Mouse (Mus musculus) cerebellum, postnatal 14 days (tissue): ENCODE data around the gene Olfr76.
"Not testable (repeated sequence)": the region's sequence is repeated elsewhere in the genome, so short reads cannot be mapped to it uniquely, and the experiment has no call there.

Experiments used
- DNase-seq, 2 experiments: peaks; one replicate each; pipeline ENCODE4 v3.0.0; 2021; ENCODE audit warnings: mixed read lengths in 2 of 2

Gene Olfr76

GRCm38 (mm10) chr19:12123103-12123502 lies at the start of gene Olfr76:
Gene Olfr76 (minus strand): TSS chr19:12123203.
- no peak for DNase-seq

GRCm38 (mm10) chr19:12170062-12170599 lies 47.1 kb upstream of the Olfr76 start, which contains the start of gene Olfr1555-ps1:
Gene Olfr1555-ps1 (minus strand): TSS chr19:12170112.
- not testable (repeated sequence) for DNase-seq

GRCm38 (mm10) chr19:12145452-12145851 lies 22.4 kb upstream of the Olfr76 start:
- DNase-seq: peak; percentile 34 to 50

GRCm38 (mm10) chr19:12143356-12143755 lies 20.4 kb upstream of the Olfr76 start:
- peak in 1 of 2 experiments; percentile 15 for DNase-seq

- peak; percentile 41 to 44 for DNase-seq
Observed at GRCm38 (mm10) chr19:12134289-12134688, 11.3 kb upstream of the Olfr76 start.

GRCm38 (mm10) chr19:12116464-12116863 lies 6.5 kb downstream of the Olfr76 start:
- no peak for DNase-seq

- no peak for DNase-seq
Observed at GRCm38 (mm10) chr19:12115797-12116196, 7.2 kb downstream of the Olfr76 start, which contains the start of gene Olfr1428. Gene Olfr1428 (minus strand): TSS chr19:12115897.

GRCm38 (mm10) chr19:12113807-12114206 lies 9.2 kb downstream of the Olfr76 start:
- DNase-seq: no peak

- DNase-seq: no peak
Observed at GRCm38 (mm10) chr19:12104541-12104940, 18.5 kb downstream of the Olfr76 start.

GRCm38 (mm10) chr19:12103234-12103633 lies 19.8 kb downstream of the Olfr76 start, which contains the start of gene Olfr1427:
Gene Olfr1427 (minus strand): TSS chr19:12103334.
- DNase-seq: no peak

GRCm38 (mm10) chr19:12091913-12092312 lies 31.1 kb downstream of the Olfr76 start, which contains the start of gene Olfr1426:
Gene Olfr1426 (minus strand): TSS chr19:12092013.
- DNase-seq: no peak

GRCm38 (mm10) chr19:12077631-12078030 lies 45.4 kb downstream of the Olfr76 start, which contains the start of gene Olfr1425:
Gene Olfr1425 (minus strand): TSS chr19:12077731.
- DNase-seq: not testable (repeated sequence)

- DNase-seq: not testable (repeated sequence)
Observed at GRCm38 (mm10) chr19:12069546-12069945, 53.5 kb downstream of the Olfr76 start.
